Mouse (Mus musculus) embryonic facial prominence, embryonic 15.5 days (tissue): ENCODE results near the gene Crygc. TPM values are rescaled to one million over a fixed set of nuclear protein-coding genes. Genes with fewer than 3 reads are reported as not detected.

Experiments
- ATAC-seq: fragments of 200-750 bp; cut with Nextera tagmentation; 2 replicates; pipeline ENCODE4 v1.8.0; 2017; ENCODE audit warnings: low read depth, moderate TSS enrichment; ENCODE audit not compliant: insufficient number of reproducible peaks, low FRiP score, low TSS enrichment
- H3K27ac ChIP-seq: fragments of 300-500 bp; sonication (generic); replicated peaks from 2 replicates; pipeline ENCODE4 v1.5.1; 2015; ENCODE audit warnings: mild to moderate bottlenecking, inconsistent platforms
- H3K27me3 ChIP-seq: fragments of 300-500 bp; sonication (generic); 2 replicates; pipeline ENCODE4 v1.6.1; 2015; ENCODE audit warnings: inconsistent platforms
- H3K36me3 ChIP-seq: fragments of 300-500 bp; sonication (generic); 2 replicates; pipeline ENCODE4 v1.6.1; 2015; ENCODE audit warnings: mild to moderate bottlenecking, inconsistent platforms
- H3K4me1 ChIP-seq: fragments of 300-500 bp; sonication (generic); 2 replicates; pipeline ENCODE4 v1.6.1; 2015; ENCODE audit warnings: inconsistent platforms
- H3K4me2 ChIP-seq: fragments of 300-500 bp; sonication (generic); replicated peaks from 2 replicates; pipeline ENCODE4 v1.6.1; 2015; ENCODE audit warnings: mild to moderate bottlenecking, inconsistent platforms
- H3K4me3 ChIP-seq: fragments of 300-500 bp; sonication (generic); replicated peaks from 2 replicates; pipeline ENCODE4 v1.5.1; 2015; ENCODE audit warnings: mild to moderate bottlenecking, inconsistent platforms
- H3K9ac ChIP-seq: fragments of 300-500 bp; sonication (generic); 2 replicates; pipeline ENCODE4 v1.6.1; 2015; ENCODE audit warnings: inconsistent platforms
- H3K9me3 ChIP-seq: fragments of 300-500 bp; sonication (generic); replicated peaks from 2 replicates; pipeline ENCODE4 v1.6.1; 2016; ENCODE audit warnings: inconsistent platforms
- WGBS: fragments of 180-500 bp; shearing (Covaris S2); methylation state at CpG from one replicate; pipeline ENCODE4 v1.1.7; 2015; 5-methylcytosine and 5-hydroxymethylcytosine counted together
- polyA plus RNA-seq: library from polyadenylated mRNA; unstranded; fragments of >200 nt; fragmentation: Nextera tagmentation; extraction: Ambion mirVana; gene quantifications from 2 replicates; pipeline ENCODE4 v1.2.1, GENCODE M21; 2015

The Crygc gene
- polyA plus RNA-seq, 1 experiment from 2014 or later: 1.8 TPM

DNA sequence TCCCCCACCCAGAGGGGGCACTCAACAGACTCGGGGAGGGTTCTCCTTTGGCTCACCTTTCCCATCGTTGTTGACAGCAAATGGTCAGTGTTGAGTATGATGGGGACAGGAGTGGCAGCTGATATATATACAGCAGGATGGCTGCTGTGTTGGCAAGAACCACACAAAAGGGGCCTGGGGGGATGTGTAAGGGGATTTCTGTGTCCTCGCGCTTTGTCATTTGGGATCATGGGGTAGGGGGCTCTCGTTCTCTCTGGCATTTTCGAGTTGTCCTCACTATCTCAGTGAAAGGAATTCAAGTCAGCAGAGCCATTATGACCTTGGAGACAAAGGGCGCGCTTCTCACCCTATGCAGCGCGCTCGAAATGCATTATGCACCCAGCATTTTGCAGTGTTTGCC, 29.8 kb upstream of the Crygc start, which contains the start of gene Cryga:
TSS of gene Cryga (minus strand) at position 101 of the 400 bp plus-strand sequence.
- no peaks in the 10 kb centered on the region for H3K36me3 ChIP-seq
- H3K9ac ChIP-seq: no peak within 1 kb of the TSS
- 91% methylated on average over 11 of the region's 11 CpGs for WGBS
- H3K9me3 ChIP-seq: no peaks in the 10 kb centered on the region
- ATAC-seq: no peak
- no peak within 1 kb of the TSS for H3K27ac ChIP-seq
- H3K27me3 ChIP-seq: no peaks in the 10 kb centered on the region
- H3K4me3 ChIP-seq: no peak within 1 kb of the TSS
- H3K4me1 ChIP-seq: no peaks in the 10 kb centered on the region
- no peak within 1 kb of the TSS for H3K4me2 ChIP-seq

DNA sequence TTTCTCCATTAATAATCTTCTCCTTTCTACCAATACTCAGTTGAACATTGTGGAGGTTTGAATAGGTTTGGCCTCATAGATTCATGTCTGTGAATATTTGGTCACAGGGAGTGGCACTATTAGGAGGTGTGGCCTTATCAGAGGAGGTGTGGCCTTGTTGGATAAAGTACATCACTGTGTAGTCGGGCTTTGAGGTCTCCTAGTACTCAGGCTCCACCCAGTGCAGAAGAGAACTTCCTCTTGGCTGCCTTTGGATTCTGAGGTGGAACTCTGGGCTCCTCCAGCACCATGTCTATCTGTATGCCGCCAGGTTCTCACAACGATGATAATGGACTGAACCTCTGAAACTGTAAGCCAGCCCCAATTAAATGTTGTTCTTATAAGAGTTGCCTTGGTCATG, 23.5 kb upstream of the Crygc start:
- Histone ChIP-seq H3K4me2 (no peak overlapping the region), H3K27ac (no peak overlapping the region), H3K4me3 (no peak overlapping the region), H3K27me3 (no peaks in the 10 kb centered on the region), H3K36me3 (no peaks in the 10 kb centered on the region), H3K4me1 (no peaks in the 10 kb centered on the region), H3K9ac (no peak overlapping the region), H3K9me3 (no peaks in the 10 kb centered on the region)
- ATAC-seq: no peak
- WGBS: 82% methylated on average over 3 of the region's 3 CpGs

DNA sequence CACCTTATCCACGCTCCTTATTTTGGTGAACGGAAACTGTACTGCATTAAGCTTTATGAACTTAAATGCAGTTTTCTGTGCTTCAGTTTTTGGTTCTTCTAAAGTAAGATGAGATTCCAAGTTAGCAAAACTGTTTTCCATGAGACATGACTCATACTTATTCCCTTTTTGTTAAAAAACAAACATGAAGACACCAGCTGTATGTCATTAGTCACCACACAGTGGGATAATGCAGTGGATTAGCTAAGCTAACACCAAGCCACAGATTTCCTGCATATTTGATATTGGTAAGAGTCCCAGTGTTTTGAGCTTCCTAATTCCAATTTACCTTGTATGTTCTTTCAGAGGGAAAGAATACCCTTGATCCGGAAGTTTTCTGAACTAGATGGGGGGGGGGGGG, 18.1 kb upstream of the Crygc start:
- no peak for ATAC-seq
- no peak overlapping the region for H3K27ac ChIP-seq
- no peaks in the 10 kb centered on the region for H3K27me3 ChIP-seq
- H3K4me2 ChIP-seq: no peak overlapping the region
- no peaks in the 10 kb centered on the region for H3K36me3 ChIP-seq
- no peak overlapping the region for H3K9ac ChIP-seq
- H3K9me3 ChIP-seq: no peaks in the 10 kb centered on the region
- H3K4me1 ChIP-seq: no peaks in the 10 kb centered on the region
- no peak overlapping the region for H3K4me3 ChIP-seq
- WGBS: 72% methylated on average over 3 of the region's 3 CpGs

DNA sequence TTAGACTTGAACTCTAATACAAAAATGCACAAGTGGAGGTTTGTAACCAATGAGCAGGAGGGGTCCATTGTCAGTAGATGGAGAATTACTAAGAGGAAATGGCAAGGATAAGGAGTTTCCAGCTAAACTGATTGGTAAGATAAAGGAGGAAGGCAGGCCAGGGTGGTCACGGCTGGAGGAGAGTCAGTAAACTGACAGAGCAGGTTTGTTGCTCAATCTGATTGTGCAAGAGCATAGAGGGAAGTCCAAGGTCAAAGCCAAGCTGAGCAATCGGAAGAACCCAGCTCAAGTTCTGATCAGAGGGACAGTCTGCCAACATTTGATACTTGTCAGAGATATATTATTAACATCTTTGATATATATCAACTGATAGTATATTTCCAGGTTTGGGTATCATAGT, 16.9 kb upstream of the Crygc start:
- Histone ChIP-seq H3K27ac (no peak overlapping the region), H3K9me3 (no peaks in the 10 kb centered on the region), H3K36me3 (no peaks in the 10 kb centered on the region), H3K9ac (no peak overlapping the region), H3K4me3 (no peak overlapping the region), H3K4me1 (no peaks in the 10 kb centered on the region), H3K4me2 (no peak overlapping the region), H3K27me3 (no peaks in the 10 kb centered on the region)
- WGBS: 60% methylated on average over 2 of the region's 2 CpGs
- no peak for ATAC-seq

DNA sequence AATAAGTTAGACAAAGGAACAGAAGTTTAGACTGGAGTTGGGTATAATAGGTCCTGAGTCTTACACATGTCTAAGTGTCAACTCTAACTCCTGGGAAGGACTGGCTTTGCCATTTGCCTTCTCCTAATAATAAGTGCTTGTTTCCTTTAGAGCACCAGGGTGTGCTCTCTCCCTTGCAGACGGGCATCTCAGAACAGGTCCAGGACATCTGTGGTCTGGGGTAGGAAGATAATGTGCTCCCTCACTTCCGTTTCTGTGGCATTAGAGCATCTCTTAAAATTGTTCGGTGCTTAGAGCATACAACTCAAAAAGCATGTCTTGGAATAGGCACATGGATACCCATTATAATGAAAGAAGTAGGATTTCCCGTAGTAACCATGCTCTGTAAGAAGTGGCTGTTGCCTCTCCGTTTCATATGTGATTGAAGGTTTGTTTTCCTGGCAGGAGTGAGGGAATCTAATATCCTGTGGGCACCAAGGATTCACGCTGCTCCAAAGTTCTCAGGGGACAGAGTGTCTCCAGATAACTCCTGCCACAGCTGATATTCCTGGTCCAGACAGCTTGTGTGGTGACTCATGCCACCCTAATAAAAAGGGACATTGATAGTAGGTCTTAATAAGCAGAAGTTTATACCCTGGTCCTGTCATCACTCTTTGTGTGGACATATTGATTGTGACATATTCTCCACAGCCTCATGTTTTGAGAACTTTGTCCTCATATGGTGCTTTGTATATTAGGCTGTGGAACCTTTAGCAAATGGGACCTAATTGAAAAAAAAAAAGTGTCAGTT, 15.3 kb upstream of the Crygc start:
- no peak overlapping the region for H3K4me2 ChIP-seq
- no peaks in the 10 kb centered on the region for H3K27me3 ChIP-seq
- no peak overlapping the region for H3K27ac ChIP-seq
- H3K9me3 ChIP-seq: no peaks in the 10 kb centered on the region
- H3K36me3 ChIP-seq: no peaks in the 10 kb centered on the region
- 75% methylated on average over 6 of the region's 6 CpGs for WGBS
- ATAC-seq: no peak
- no peak overlapping the region for H3K4me3 ChIP-seq
- H3K4me1 ChIP-seq: no peaks in the 10 kb centered on the region
- H3K9ac ChIP-seq: no peak overlapping the region

DNA sequence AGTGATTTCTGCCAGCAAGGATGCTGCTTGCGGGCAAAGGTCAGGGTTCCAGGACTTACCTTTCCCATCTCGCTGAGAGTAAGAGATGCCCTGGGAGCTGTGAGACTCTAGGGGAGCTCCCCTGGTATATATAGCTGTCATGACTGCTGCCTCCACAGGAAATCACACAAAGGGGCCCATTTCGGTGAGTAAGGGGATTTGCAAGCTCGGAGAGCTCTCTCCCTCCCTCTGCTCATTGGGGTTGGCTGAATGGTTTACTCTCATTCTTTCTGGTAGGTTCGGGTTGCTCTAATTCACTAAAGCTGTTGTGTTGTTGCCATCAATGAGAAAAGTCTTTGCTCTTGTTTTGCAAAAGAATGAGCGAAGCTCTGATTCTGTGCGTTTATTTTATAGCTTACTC, 8.7 kb upstream of the Crygc start, which contains the start of gene Crygb:
TSS of gene Crygb (minus strand) at position 101 of the 400 bp plus-strand sequence.
- Histone ChIP-seq H3K9me3 (no peaks in the 10 kb centered on the region), H3K36me3 (no peaks in the 10 kb centered on the region), H3K4me2 (0 out of 2 replicates have a peak within 1 kb of the TSS, but pooled peaks have one; percentile 21), H3K27ac (no peak within 1 kb of the TSS), H3K9ac (no peak within 1 kb of the TSS), H3K27me3 (no peaks in the 10 kb centered on the region), H3K4me3 (no peak within 1 kb of the TSS), H3K4me1 (peaks cover 3% of the 10 kb centered on the region; the same call in 1 of the 2 replicates)
- WGBS: 27% methylated on average over 7 of the region's 7 CpGs
- no peak for ATAC-seq

DNA sequence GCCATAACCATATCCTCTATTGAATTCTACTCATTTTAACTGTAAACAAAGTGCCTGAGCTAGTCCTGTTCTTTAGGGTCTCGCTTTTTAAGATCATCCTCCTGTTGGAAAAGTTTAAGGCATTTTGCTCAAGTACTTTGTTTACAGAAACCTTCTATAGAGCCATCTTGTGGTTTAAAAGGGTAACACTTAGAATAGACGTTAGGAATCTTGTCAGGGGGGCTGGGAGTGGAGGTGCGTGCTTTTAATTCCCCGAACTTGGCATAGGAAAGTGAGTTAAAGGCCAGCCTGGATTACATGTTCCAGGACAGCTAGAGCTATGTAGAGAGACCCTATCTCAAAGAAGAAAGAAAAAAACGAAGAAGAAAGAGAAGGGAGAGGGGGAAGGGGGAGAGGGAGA, 2.1 kb upstream of the Crygc start:
- no peak for ATAC-seq
- H3K4me1 ChIP-seq: no peaks in the 10 kb centered on the region
- no peak overlapping the region for H3K27ac ChIP-seq
- H3K4me2 ChIP-seq: no peak overlapping the region
- H3K27me3 ChIP-seq: no peaks in the 10 kb centered on the region
- H3K9ac ChIP-seq: no peak overlapping the region
- H3K9me3 ChIP-seq: no peaks in the 10 kb centered on the region
- 12% methylated on average over 5 of the region's 5 CpGs for WGBS
- H3K4me3 ChIP-seq: no peak overlapping the region
- H3K36me3 ChIP-seq: no peaks in the 10 kb centered on the region

DNA sequence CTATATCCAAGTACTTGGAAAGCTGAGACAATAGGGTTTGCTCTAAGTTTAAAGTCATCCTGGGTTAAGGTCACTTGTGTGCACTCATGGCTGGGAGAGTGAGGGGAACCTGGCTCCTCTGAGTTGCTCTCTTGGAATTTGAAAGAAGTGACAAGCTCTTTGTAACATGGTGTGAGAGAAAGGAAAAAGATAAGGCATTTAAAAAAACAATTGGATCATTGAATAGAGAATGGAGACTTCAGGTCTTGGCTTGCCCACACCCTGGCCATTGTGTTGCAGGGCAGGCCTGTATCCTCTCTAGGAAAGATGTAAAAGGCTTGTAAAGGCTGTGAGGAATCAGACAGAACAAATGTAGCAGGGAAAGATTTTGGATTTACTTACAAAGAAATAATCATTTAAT, 5.6 kb downstream of the Crygc start:
- Histone ChIP-seq H3K9me3 (no peaks in the 10 kb centered on the region), H3K4me2 (no peak overlapping the region), H3K4me3 (no peak overlapping the region), H3K9ac (no peak overlapping the region), H3K27me3 (no peaks in the 10 kb centered on the region), H3K4me1 (no peaks in the 10 kb centered on the region), H3K27ac (no peak overlapping the region), H3K36me3 (no peaks in the 10 kb centered on the region)
- no peak for ATAC-seq

DNA sequence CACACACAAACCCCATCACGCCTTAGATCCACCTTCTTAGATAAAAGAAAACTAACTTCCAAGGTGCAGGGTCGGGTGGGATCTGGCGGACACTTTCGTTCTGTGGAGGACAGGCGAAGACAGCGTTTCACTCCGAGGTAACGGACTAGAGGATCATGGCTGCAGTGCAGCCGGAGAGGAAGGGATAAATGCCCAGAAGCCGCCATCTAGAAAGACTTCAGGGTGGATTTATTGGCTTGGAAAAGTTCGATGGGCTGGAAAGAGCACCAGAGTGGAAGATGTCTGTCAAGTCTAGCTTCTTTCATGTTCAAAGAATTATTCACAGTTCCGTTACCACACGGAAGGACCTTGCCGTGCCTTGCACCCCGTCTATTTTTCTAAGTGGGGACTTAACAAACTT, 9.3 kb downstream of the Crygc start:
- no peak for ATAC-seq
- H3K4me1 ChIP-seq: no peaks in the 10 kb centered on the region
- no peak overlapping the region for H3K4me2 ChIP-seq
- H3K27ac ChIP-seq: no peak overlapping the region
- no peaks in the 10 kb centered on the region for H3K9me3 ChIP-seq
- 84% methylated on average over 15 of the region's 15 CpGs for WGBS
- H3K36me3 ChIP-seq: no peaks in the 10 kb centered on the region
- no peak overlapping the region for H3K4me3 ChIP-seq
- no peaks in the 10 kb centered on the region for H3K27me3 ChIP-seq
- no peak overlapping the region for H3K9ac ChIP-seq

DNA sequence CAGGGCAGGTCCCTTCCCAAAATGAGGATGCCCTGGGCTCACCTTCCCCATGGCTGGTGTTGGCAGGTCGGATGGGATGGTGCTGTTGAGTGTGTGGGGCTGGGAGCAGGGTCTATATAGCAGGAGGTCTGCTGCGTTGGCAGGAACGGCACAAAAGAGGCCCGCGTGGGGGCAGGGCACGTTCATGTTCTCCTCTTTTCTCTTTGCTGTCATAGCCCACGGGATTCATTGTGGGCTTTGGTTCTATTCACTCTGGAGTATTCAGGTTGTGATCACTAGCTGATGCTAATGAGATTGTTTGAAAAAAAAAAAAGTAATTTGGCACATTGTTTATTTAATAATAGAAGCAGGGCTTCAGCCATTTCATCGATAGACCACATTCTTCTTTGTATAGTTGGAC, 10.1 kb downstream of the Crygc start, which contains the start of gene Crygd:
TSS of gene Crygd (minus strand) at position 101 of the 400 bp plus-strand sequence.
- WGBS: 87% methylated on average over 8 of the region's 8 CpGs
- no peaks in the 10 kb centered on the region for H3K9me3 ChIP-seq
- no peaks in the 10 kb centered on the region for H3K4me1 ChIP-seq
- H3K27me3 ChIP-seq: no peaks in the 10 kb centered on the region
- no peak for ATAC-seq
- H3K4me3 ChIP-seq: no peak within 1 kb of the TSS
- no peak within 1 kb of the TSS for H3K9ac ChIP-seq
- H3K36me3 ChIP-seq: no peaks in the 10 kb centered on the region
- H3K4me2 ChIP-seq: no peak within 1 kb of the TSS
- H3K27ac ChIP-seq: no peak within 1 kb of the TSS

DNA sequence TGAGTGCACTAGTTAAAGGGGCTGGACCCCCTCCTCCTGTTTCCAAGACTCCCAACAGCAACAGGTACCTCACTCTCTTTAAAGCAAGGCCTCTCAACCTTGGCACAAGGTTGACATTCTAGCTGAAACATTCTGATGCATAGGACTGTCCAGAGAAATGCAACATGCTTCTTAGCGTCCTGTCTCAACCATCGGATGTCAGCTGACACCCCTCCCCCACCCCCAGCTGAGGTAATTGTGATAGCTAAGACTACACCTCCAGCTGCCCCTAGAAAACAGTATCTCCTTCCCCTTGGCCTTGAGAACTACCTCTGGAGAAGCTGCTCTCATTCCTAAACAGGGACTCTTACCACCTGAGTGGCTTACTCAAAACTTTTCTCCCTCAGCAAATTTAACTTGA, 21.3 kb downstream of the Crygc start:
- H3K36me3 ChIP-seq: no peaks in the 10 kb centered on the region
- H3K9me3 ChIP-seq: no peaks in the 10 kb centered on the region
- no peak overlapping the region for H3K9ac ChIP-seq
- no peaks in the 10 kb centered on the region for H3K27me3 ChIP-seq
- no peak overlapping the region for H3K27ac ChIP-seq
- no peak overlapping the region for H3K4me2 ChIP-seq
- no peaks in the 10 kb centered on the region for H3K4me1 ChIP-seq
- 21% methylated on average over 2 of the region's 2 CpGs for WGBS
- no peak for ATAC-seq
- H3K4me3 ChIP-seq: no peak overlapping the region

DNA sequence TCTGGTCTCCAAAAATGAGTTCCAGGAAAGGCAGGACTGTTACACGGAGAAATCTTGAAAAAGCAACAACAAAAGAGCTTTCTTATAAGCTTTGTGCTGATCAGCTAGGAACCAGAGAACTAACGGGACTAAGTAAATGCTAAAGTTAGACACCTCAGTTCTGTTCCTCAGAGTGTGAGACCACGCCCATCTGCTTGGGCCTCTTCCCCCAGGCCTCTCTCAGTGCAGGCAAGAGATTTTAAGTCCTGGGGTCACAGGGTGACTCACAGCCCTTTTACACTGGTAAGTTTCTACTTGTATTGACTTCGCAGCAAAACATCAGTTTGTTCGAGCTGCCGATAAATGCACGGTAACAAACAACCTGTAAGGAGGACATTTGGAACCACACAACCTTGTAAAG, 21.8 kb downstream of the Crygc start:
- no peaks in the 10 kb centered on the region for H3K36me3 ChIP-seq
- no peak overlapping the region for H3K4me2 ChIP-seq
- WGBS: 52% methylated on average over 7 of the region's 7 CpGs
- no peaks in the 10 kb centered on the region for H3K4me1 ChIP-seq
- H3K4me3 ChIP-seq: no peak overlapping the region
- no peak for ATAC-seq
- H3K9ac ChIP-seq: no peak overlapping the region
- no peak overlapping the region for H3K27ac ChIP-seq
- no peaks in the 10 kb centered on the region for H3K9me3 ChIP-seq
- no peaks in the 10 kb centered on the region for H3K27me3 ChIP-seq
